Mouse (Mus musculus) kidney, adult 2 months (tissue): ENCODE measurements at regions not wholly inside any gene's neighbourhood (a gene's known extent, or its start where the extent isn't known, plus 50 kb on each side); places are given as distances from the start of the nearest gene placed in this dataset.

Experiments used
- CTCF ChIP-seq: fragments of 200-500 bp; conservative IDR thresholded peaks from 2 replicates; pipeline ENCODE4 v1.5.1; 2011; ENCODE audit warnings: low read depth, mild to moderate bottlenecking, control low read depth, low read length, moderate library complexity, mixed read lengths; ENCODE audit not compliant: insufficient read depth, insufficient read length
- POLR2A ChIP-seq: fragments of 200-500 bp; IDR thresholded peaks from one replicate; pipeline ENCODE4 v1.6.1; 2011; ENCODE audit warnings: low read depth, low read length, control low read depth

DNA sequence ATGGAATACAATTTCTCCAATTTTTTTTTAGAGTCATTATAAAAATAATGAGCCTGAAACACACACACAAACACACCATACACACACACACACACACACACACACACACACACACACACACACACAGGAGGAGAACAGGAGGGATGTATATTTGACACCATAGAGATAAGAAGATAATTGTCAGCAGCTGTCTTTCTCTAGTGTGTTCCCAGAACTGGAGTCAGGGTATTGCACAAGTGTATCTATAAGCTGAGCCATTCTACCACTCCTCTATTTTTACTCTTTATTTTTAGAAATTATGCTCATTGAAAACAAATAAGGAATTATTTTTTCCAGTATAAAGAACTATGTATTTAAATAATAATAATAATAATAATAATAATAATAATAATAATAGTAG is 407.6 kb upstream of the Zic4 start:
- no peak for TF ChIP-seq CTCF
- TF ChIP-seq POLR2A, result no peak
